Mouse (Mus musculus): ENCODE measurements at regions not wholly inside any gene's neighbourhood (a gene's known extent, or its start where the extent isn't known, plus 50 kb on each side); places are given as distances from the start of the nearest gene placed in this dataset.
A peak's percentile ranks its signal among the peaks of the same experiment; 100 is the strongest.
"Not testable (repeated sequence)": the region's sequence is repeated elsewhere in the genome, so short reads cannot be mapped to it uniquely, and the experiment has no call there.

- DNase-seq (ENCODE audit: low spot score in 2 of 2), result peak; percentile 24 to 49
- Histone ChIP-seq H3K27ac (peak overlapping the region; percentile 82), H3K4me3 (no peak overlapping the region)
- no peak for TF ChIP-seq CTCF (conservative IDR thresholded peaks at IDR 0.05)
Measured at GRCm38 (mm10) chrX:166809165-166809564, 223.6 kb upstream of the Egfl6 start.

GRCm38 (mm10) chrX:166808207-166808606, 222.7 kb upstream of the Egfl6 start:
- no peak overlapping the region for H3K4me3 ChIP-seq
- TF ChIP-seq CTCF (conservative IDR thresholded peaks at IDR 0.05), result no peak
- DNase-seq (ENCODE audit: low spot score in 2 of 2), result peak in 1 of 2 experiments; percentile 7
- H3K27ac ChIP-seq, result peak overlapping the region; percentile 78

GRCm38 (mm10) chrX:166805957-166806356, 220.4 kb upstream of the Egfl6 start:
- TF ChIP-seq CTCF (conservative IDR thresholded peaks at IDR 0.05), result no peak
- no peak overlapping the region for H3K4me3 ChIP-seq
- peak overlapping the region; percentile 57; the same call in 1 of the 2 replicates for H3K27ac ChIP-seq
- DNase-seq (ENCODE audit: low spot score in 2 of 2), result no peak

GRCm38 (mm10) chrX:166805480-166805879, 220.0 kb upstream of the Egfl6 start:
- TF ChIP-seq CTCF (conservative IDR thresholded peaks at IDR 0.05), result no peak
- Histone ChIP-seq H3K4me3 (no peak overlapping the region), H3K27ac (peak overlapping the region; percentile 57)
- no peak for DNase-seq (ENCODE audit: low spot score in 2 of 2)

GRCm38 (mm10) chrX:166803246-166803645, 217.7 kb upstream of the Egfl6 start:
- peak; percentile 9 to 26 for DNase-seq (ENCODE audit: low spot score in 2 of 2)
- Histone ChIP-seq H3K27ac (peak overlapping the region; percentile 70), H3K4me3 (no peak overlapping the region)
- TF ChIP-seq CTCF (conservative IDR thresholded peaks at IDR 0.05), result no peak

GRCm38 (mm10) chrX:166801017-166801416, 215.5 kb upstream of the Egfl6 start:
- DNase-seq (ENCODE audit: low spot score in 2 of 2), result no peak
- H3K4me3 ChIP-seq, result no peak overlapping the region
- H3K27ac ChIP-seq, result no peak overlapping the region
- TF ChIP-seq CTCF (conservative IDR thresholded peaks at IDR 0.05), result no peak

- 0 out of 2 replicates have a peak overlapping the region, but pooled peaks have one; percentile 7 for H3K27ac ChIP-seq
- H3K4me3 ChIP-seq, result no peak overlapping the region
- DNase-seq (ENCODE audit: low spot score in 2 of 2), result no peak
- TF ChIP-seq CTCF (conservative IDR thresholded peaks at IDR 0.05), result no peak
Measured at GRCm38 (mm10) chrX:166795651-166796050, 210.1 kb upstream of the Egfl6 start.

GRCm38 (mm10) chrX:166789031-166789430, 203.5 kb upstream of the Egfl6 start:
- TF ChIP-seq CTCF (conservative IDR thresholded peaks at IDR 0.05), result peak; percentile 39
- Histone ChIP-seq H3K27ac (peak overlapping the region; percentile 81), H3K4me3 (no peak overlapping the region)
- DNase-seq (ENCODE audit: low spot score in 2 of 2), result peak in 1 of 2 experiments; percentile 48

- H3K27ac ChIP-seq; H3K4me3 ChIP-seq; DNase-seq (ENCODE audit: low spot score in 2 of 2): not testable (repeated sequence)
Measured at GRCm38 (mm10) chrX:166787137-166787536, 201.6 kb upstream of the Egfl6 start.

GRCm38 (mm10) chrX:166785615-166786014, 200.1 kb upstream of the Egfl6 start:
- H3K4me3 ChIP-seq, result no peak overlapping the region
- TF ChIP-seq CTCF (conservative IDR thresholded peaks at IDR 0.05), result no peak
- no peak overlapping the region for H3K27ac ChIP-seq
- no peak for DNase-seq (ENCODE audit: low spot score in 2 of 2)

GRCm38 (mm10) chrX:166783377-166783776, 197.9 kb upstream of the Egfl6 start:
- no peak overlapping the region for H3K27ac ChIP-seq
- no peak overlapping the region for H3K4me3 ChIP-seq
- no peak for DNase-seq (ENCODE audit: low spot score in 2 of 2)
- no peak for TF ChIP-seq CTCF (conservative IDR thresholded peaks at IDR 0.05)

GRCm38 (mm10) chrX:166779334-166780092, 194.0 kb upstream of the Egfl6 start:
- Histone ChIP-seq H3K4me3 (no peak overlapping the region), H3K27ac (no peak overlapping the region)
- no peak for TF ChIP-seq CTCF (conservative IDR thresholded peaks at IDR 0.05)
- no peak for DNase-seq (ENCODE audit: low spot score in 2 of 2)

- no peak for DNase-seq (ENCODE audit: low spot score in 2 of 2)
- H3K4me3 ChIP-seq, result no peak overlapping the region
- no peak for TF ChIP-seq CTCF (conservative IDR thresholded peaks at IDR 0.05)
- H3K27ac ChIP-seq, result no peak overlapping the region
Measured at GRCm38 (mm10) chrX:166773408-166773854, 187.9 kb upstream of the Egfl6 start.

GRCm38 (mm10) chrX:166766991-166767390, 181.5 kb upstream of the Egfl6 start:
- no peak overlapping the region for H3K4me3 ChIP-seq
- peak overlapping the region; percentile 83 for H3K27ac ChIP-seq
- no peak for TF ChIP-seq CTCF (conservative IDR thresholded peaks at IDR 0.05)
- DNase-seq (ENCODE audit: low spot score in 2 of 2), result peak; percentile 29 to 41
